Mouse (Mus musculus): ENCODE measurements around the gene Chd8. TPM values are rescaled to one million over a fixed set of nuclear protein-coding genes. Genes with fewer than 3 reads are reported as not detected.
A peak's percentile ranks its signal among the peaks of the same experiment; 100 is the strongest.

Gene Chd8
- polyA plus RNA-seq, 1 experiment from 2014 or later = 33.3 TPM

- WGBS = 4% methylated on average over 18 of the region's 18 CpGs
- peak overlapping the region; percentile 87 for H3K27ac ChIP-seq
- H3K4me1 ChIP-seq = peaks cover 8% of the 10 kb centered on the region; the same call in 1 of the 2 replicates
- H3K4me2 ChIP-seq = peak overlapping the region; percentile 72
- H3K9ac ChIP-seq = peak overlapping the region; percentile 69
- no peaks in the 10 kb centered on the region; the same call in 1 of the 2 replicates for H3K36me3 ChIP-seq
- H3K27me3 ChIP-seq = no peaks in the 10 kb centered on the region
- no peaks in the 10 kb centered on the region for H3K9me3 ChIP-seq
- peak overlapping the region; percentile 67 for H3K4me3 ChIP-seq
- ATAC-seq (ENCODE audit: borderline replicate concordance, extremely low read depth, low FRiP score, low TSS enrichment) = no peak
Observed at GRCm38 (mm10) chr14:52256311-52257175, 1.0 kb downstream of the Chd8 start.

GRCm38 (mm10) chr14:52246129-52246528 is 11.5 kb downstream of the Chd8 start:
- ATAC-seq (ENCODE audit: borderline replicate concordance, extremely low read depth, low FRiP score, low TSS enrichment) = no peak
- H3K9me3 ChIP-seq = no peaks in the 10 kb centered on the region
- peaks cover 15% of the 10 kb centered on the region for H3K4me1 ChIP-seq

GRCm38 (mm10) chr14:52244690-52245042 is 12.9 kb downstream of the Chd8 start:
- Histone ChIP-seq H3K27ac (peak overlapping the region; percentile 88), H3K9me3 (no peaks in the 10 kb centered on the region), H3K4me2 (peak overlapping the region; percentile 85), H3K4me3 (peak overlapping the region; percentile 67), H3K9ac (peak overlapping the region; percentile 67), H3K36me3 (0 out of 2 replicates have a peak, but pooled peaks cover 3% of the 10 kb centered on the region), H3K27me3 (no peaks in the 10 kb centered on the region), H3K4me1 (peaks cover 15% of the 10 kb centered on the region)
- ATAC-seq (ENCODE audit: borderline replicate concordance, extremely low read depth, low FRiP score, low TSS enrichment) = no peak; the same call in 1 of the 2 replicates
- 10% methylated on average over 7 of the region's 7 CpGs for WGBS

More at GRCm38 (mm10) chr14:52246129-52246528, 11.5 kb downstream of the Chd8 start:
- Histone ChIP-seq H3K27me3 (no peaks in the 10 kb centered on the region), H3K4me3 (no peak overlapping the region), H3K36me3 (no peaks in the 10 kb centered on the region), H3K9ac (no peak overlapping the region), H3K4me2 (no peak overlapping the region), H3K27ac (no peak overlapping the region)
- 69% methylated on average over 4 of the region's 4 CpGs for WGBS

GRCm38 (mm10) chr14:52244041-52244689 is 13.4 kb downstream of the Chd8 start:
- peak; percentile 99 for ATAC-seq (ENCODE audit: borderline replicate concordance, extremely low read depth, low FRiP score, low TSS enrichment)
- Histone ChIP-seq H3K9me3 (no peaks in the 10 kb centered on the region), H3K9ac (peak overlapping the region; percentile 67), H3K27me3 (no peaks in the 10 kb centered on the region), H3K36me3 (0 out of 2 replicates have a peak, but pooled peaks cover 6% of the 10 kb centered on the region), H3K4me3 (peak overlapping the region; percentile 67), H3K4me1 (peaks cover 15% of the 10 kb centered on the region), H3K4me2 (peak overlapping the region; percentile 85), H3K27ac (peak overlapping the region; percentile 88)
- WGBS = under 1% methylated on average over 32 of the region's 32 CpGs

GRCm38 (mm10) chr14:52236216-52236615 is 21.4 kb downstream of the Chd8 start:
- WGBS = 95% methylated on average over 1 of the region's 1 CpGs
- H3K4me2 ChIP-seq = no peak overlapping the region
- H3K36me3 ChIP-seq = peaks cover 61% of the 10 kb centered on the region
- no peaks in the 10 kb centered on the region for H3K4me1 ChIP-seq
- H3K27me3 ChIP-seq = no peaks in the 10 kb centered on the region
- no peak overlapping the region for H3K27ac ChIP-seq
- ATAC-seq (ENCODE audit: borderline replicate concordance, extremely low read depth, low FRiP score, low TSS enrichment) = no peak
- H3K9me3 ChIP-seq = no peaks in the 10 kb centered on the region
- no peak overlapping the region for H3K9ac ChIP-seq
- no peak overlapping the region for H3K4me3 ChIP-seq

GRCm38 (mm10) chr14:52235165-52235564 is 22.4 kb downstream of the Chd8 start:
- 92% methylated on average over 7 of the region's 7 CpGs for WGBS
- Histone ChIP-seq H3K9ac (no peak overlapping the region), H3K27ac (no peak overlapping the region), H3K4me2 (no peak overlapping the region), H3K36me3 (peaks cover 69% of the 10 kb centered on the region), H3K27me3 (no peaks in the 10 kb centered on the region), H3K4me1 (no peaks in the 10 kb centered on the region), H3K9me3 (no peaks in the 10 kb centered on the region), H3K4me3 (no peak overlapping the region)
- ATAC-seq (ENCODE audit: borderline replicate concordance, extremely low read depth, low FRiP score, low TSS enrichment) = no peak

- Histone ChIP-seq H3K27ac (no peak overlapping the region), H3K4me3 (no peak overlapping the region), H3K9ac (no peak overlapping the region), H3K4me2 (no peak overlapping the region), H3K27me3 (no peaks in the 10 kb centered on the region), H3K36me3 (peaks cover 92% of the 10 kb centered on the region), H3K9me3 (no peaks in the 10 kb centered on the region), H3K4me1 (no peaks in the 10 kb centered on the region)
- WGBS = 78% methylated on average over 6 of the region's 6 CpGs
- ATAC-seq (ENCODE audit: borderline replicate concordance, extremely low read depth, low FRiP score, low TSS enrichment) = no peak
Observed at GRCm38 (mm10) chr14:52232249-52232648, 25.3 kb downstream of the Chd8 start.

GRCm38 (mm10) chr14:52225972-52226371 is 31.6 kb downstream of the Chd8 start:
- Histone ChIP-seq H3K4me2 (no peak overlapping the region), H3K4me3 (no peak overlapping the region), H3K9ac (no peak overlapping the region), H3K4me1 (no peaks in the 10 kb centered on the region), H3K9me3 (no peaks in the 10 kb centered on the region), H3K27me3 (no peaks in the 10 kb centered on the region), H3K36me3 (peaks cover 91% of the 10 kb centered on the region), H3K27ac (no peak overlapping the region)
- ATAC-seq (ENCODE audit: borderline replicate concordance, extremely low read depth, low FRiP score, low TSS enrichment) = no peak
- WGBS = 88% methylated on average over 2 of the region's 2 CpGs

- no peak for ATAC-seq (ENCODE audit: borderline replicate concordance, extremely low read depth, low FRiP score, low TSS enrichment)
- Histone ChIP-seq H3K27me3 (no peaks in the 10 kb centered on the region), H3K27ac (no peak overlapping the region), H3K4me3 (no peak overlapping the region), H3K4me2 (no peak overlapping the region), H3K36me3 (peaks cover 88% of the 10 kb centered on the region), H3K9ac (no peak overlapping the region), H3K9me3 (no peaks in the 10 kb centered on the region), H3K4me1 (no peaks in the 10 kb centered on the region)
- 84% methylated on average over 5 of the region's 5 CpGs for WGBS
Observed at GRCm38 (mm10) chr14:52217261-52217660, 40.3 kb downstream of the Chd8 start.

GRCm38 (mm10) chr14:52199412-52199811 is 58.2 kb downstream of the Chd8 start:
- Histone ChIP-seq H3K27ac (no peak overlapping the region), H3K4me3 (no peak overlapping the region), H3K4me2 (no peak overlapping the region), H3K9ac (no peak overlapping the region), H3K27me3 (no peaks in the 10 kb centered on the region), H3K36me3 (peaks cover 41% of the 10 kb centered on the region), H3K4me1 (peaks cover 20% of the 10 kb centered on the region), H3K9me3 (no peaks in the 10 kb centered on the region)
- WGBS = 95% methylated on average over 4 of the region's 4 CpGs
- ATAC-seq (ENCODE audit: borderline replicate concordance, extremely low read depth, low FRiP score, low TSS enrichment) = no peak

GRCm38 (mm10) chr14:52198141-52198540 is 59.4 kb downstream of the Chd8 start:
- WGBS = 12% methylated on average over 3 of the region's 3 CpGs
- H3K4me1 ChIP-seq = peaks cover 20% of the 10 kb centered on the region
- H3K9me3 ChIP-seq = no peaks in the 10 kb centered on the region
- H3K27ac ChIP-seq = peak overlapping the region; percentile 99
- peaks cover 31% of the 10 kb centered on the region for H3K36me3 ChIP-seq
- no peaks in the 10 kb centered on the region for H3K27me3 ChIP-seq
- peak overlapping the region; percentile 77 for H3K4me2 ChIP-seq
- ATAC-seq (ENCODE audit: borderline replicate concordance, extremely low read depth, low FRiP score, low TSS enrichment) = no peak
- H3K9ac ChIP-seq = 0 out of 2 replicates have a peak overlapping the region, but pooled peaks have one; percentile 27
- peak overlapping the region; percentile 95 for H3K4me3 ChIP-seq
